Mouse (Mus musculus) frontal cortex, postnatal 10 days (tissue): ENCODE measurements around the gene Zfp217.
"Not testable (repeated sequence)": the region's sequence is repeated elsewhere in the genome, so short reads cannot be mapped to it uniquely, and the experiment has no call there.

Experiments used
- DNase-seq, 2 experiments: peaks; one replicate each; pipeline ENCODE4 v3.0.0; 2022; ENCODE audit warnings: low spot score in 2 of 2, mixed read lengths in 1 of 2

The Zfp217 gene

DNA sequence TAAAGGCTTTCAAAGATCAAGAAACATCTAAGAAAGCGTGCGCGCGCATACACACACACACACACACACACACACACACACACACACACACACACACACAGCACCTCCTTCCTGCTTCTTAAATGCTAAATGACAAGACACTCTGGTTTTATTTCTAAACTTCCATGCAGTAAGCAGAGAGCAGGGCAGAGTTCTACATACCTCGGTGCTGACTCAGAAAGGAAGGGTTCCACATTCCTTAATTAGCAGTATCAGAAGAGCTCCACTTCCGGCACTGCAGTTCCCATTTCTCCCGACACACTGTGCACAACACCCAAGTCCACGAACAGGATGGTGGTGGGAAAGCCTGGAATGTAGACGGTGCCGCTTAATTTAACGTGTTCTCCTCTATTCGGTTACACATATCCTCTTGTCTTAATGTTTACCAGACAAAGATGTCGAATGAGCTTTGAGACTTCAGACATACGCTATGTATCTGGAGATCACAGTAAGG is at the start of gene Zfp217:
Gene Zfp217 (minus strand): TSS at position 443 of the 493 bp plus-strand sequence.
- DNase-seq: no peak

- DNase-seq: no peak
These were observed 47.7 kb upstream of the Zfp217 start for GRCm38 (mm10) chr2:170195542-170196089.

DNA sequence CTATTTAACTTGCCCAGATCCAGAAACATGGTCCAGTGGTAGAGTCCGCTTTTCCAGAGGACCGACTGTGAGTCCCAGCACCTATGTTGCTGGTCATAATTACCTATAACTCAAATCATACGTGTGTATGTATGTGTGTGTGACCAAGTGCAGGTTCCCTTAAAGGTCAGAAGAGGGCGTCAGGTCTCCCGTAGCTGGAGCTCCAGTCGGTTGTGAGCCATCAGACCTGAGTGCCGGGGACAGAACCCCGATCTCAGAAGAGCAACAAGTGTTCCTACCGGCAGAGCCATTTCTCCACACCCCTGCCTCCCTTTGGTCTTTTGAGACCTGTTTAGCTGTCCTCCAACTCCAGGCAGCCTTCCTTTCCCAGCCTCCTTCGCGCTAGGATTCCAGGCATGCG is 46.9 kb upstream of the Zfp217 start:
- no peak for DNase-seq

GRCm38 (mm10) chr2:170193850-170194249 is 45.9 kb upstream of the Zfp217 start:
- no peak for DNase-seq

GRCm38 (mm10) chr2:170193211-170193610 is 45.3 kb upstream of the Zfp217 start:
- DNase-seq: no peak

DNA sequence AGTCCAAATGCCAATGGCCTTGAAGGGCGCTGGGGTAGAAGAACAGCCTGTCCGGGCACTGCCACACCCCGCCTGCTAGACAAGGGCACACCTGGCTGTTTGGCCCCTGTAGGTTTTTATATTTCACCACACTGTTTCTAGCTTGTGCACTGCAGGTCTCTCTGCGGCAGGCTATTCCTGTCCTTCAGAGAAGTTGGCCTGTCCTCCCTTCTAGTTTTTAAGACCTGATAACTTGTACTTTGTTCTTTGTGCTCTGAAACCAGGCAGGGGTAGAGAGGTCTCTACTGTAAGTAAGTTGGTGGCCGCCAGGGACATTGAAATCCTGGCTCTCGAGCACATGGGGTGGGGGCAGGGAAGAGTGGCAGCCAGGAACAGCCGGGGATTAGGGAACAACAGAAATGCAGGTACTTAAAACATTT is 44.8 kb upstream of the Zfp217 start:
- no peak for DNase-seq

DNA sequence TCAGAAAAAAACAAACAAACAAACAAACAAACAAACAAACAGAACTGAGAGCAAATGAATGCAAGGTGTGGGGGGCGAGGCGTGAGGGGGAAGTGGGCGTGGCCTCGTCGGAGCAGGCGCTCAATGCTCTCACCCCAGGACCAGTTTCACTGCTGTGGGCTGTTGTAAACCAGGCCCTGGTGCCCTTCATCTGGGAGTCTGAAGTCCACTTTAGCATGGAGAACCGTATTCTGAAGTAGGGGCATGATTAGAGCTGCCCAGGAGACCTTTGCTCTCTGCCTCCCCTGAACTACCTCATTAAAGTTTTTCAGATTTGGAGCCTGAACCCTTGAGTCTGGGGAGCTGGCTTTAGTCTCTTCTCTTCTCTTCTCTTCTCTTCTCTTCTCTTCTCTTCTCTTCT is 40.8 kb upstream of the Zfp217 start:
- no peak for DNase-seq

DNA sequence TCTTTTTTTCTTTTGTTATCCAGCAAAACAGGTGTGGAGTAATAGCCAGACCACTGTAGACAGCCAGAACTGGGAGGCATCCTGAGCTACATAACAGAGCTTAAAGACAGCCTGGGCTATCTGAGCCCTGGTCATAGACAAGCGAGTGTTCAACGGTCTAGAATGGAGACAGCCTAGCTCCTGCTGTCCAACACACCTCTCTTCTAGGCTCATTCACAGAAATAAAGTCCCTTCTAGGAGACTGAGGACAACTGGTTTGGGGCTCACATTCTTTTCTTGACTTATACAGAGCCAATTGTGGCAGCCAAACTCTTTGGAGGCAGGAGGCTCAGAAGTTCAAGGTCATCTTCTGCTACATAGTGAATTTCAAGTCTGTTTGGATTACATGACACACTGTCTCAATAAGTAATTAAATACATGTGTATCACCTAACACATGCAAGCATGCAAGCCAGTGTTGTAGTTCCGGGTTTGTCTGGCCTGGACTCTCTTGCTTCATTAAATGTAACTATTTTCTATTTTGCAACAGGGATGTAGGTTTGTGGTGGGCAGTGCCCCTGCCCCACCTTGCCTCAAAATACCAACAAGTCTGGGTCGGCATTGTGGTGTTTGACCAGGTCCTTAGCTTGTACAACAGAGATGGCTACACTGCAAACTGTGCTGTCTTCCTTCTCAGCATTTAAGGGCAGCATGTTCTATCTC is 37.4 kb upstream of the Zfp217 start:
- DNase-seq: no peak

DNA sequence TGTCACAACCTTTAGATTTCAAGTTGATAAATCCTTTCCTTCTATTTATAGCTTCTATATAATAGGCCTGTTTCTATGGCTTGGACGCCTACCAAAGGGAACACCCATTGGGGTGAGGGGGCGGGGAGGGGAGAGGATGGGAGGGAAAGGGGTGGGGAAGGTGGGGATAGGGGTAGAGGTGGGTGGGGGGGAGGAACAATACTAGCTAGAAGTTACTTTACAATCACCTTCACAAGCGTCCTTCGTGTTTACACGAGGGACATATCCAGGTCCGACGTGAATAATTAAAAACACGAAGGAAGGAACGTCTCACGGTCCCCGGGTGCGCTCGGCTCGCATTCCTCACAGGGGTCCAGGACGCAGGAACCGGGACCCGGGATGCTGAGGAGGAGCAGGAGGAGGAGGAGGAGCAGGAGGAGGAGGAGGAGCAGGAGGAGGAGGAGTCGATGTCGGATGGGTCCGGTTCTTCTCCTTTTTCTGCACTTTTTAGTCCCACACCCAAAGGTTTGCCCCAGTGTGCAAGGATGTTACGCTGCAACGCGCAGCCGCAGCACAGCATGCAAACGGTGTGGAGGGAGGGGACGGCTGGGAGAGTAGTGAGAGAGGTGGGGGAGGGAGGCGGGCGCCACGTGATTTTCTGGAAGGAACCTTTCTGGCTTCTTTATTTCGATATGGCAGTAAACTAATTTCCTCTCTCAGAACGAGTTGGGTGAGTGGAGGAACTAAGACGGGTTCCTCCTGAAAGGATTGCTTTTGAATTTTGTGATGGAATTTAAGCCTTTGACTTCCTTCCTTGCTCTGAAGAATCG is 36.5 kb upstream of the Zfp217 start:
- peak; percentile 26 to 58 for DNase-seq

DNA sequence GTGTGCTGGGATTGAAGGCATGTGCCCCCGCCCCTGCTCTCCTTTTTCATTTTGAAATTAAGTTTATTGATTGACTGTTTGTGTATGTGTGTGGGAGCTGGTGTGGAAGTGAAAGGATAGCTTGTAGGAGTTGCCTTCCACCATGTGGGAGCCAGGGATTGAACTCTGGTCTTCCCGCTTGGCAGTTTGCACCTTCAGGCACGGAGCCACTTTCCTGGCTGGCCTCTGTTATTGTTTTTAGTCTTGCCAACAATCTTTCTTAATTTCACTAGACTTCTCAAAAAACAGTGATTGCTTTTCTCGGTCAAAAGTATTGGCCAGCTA is 35.9 kb upstream of the Zfp217 start:
- DNase-seq: no peak

GRCm38 (mm10) chr2:170181862-170182261 is 34.0 kb upstream of the Zfp217 start:
- no peak for DNase-seq

- not testable (repeated sequence) for DNase-seq
These were observed 32.9 kb upstream of the Zfp217 start for GRCm38 (mm10) chr2:170180769-170181168.

DNA sequence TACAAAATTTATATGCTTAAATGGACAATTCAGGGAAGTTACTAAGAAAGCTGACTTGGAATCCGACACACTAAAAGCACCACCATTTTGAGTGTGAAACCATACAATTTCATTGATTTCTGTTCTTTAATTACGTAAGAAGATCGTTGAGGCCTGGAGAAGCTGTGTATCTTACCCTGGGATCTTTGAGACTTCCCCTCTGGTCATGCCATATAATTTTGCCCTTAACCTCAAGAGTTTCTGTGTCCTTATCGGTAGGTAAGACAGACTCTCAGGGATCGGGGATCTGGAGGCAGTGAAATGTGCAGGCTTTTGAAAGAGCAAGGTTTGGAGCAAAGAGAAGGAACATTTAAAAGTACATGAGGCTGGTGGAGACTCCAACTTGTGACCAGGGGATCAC is 31.4 kb upstream of the Zfp217 start:
- no peak for DNase-seq

DNA sequence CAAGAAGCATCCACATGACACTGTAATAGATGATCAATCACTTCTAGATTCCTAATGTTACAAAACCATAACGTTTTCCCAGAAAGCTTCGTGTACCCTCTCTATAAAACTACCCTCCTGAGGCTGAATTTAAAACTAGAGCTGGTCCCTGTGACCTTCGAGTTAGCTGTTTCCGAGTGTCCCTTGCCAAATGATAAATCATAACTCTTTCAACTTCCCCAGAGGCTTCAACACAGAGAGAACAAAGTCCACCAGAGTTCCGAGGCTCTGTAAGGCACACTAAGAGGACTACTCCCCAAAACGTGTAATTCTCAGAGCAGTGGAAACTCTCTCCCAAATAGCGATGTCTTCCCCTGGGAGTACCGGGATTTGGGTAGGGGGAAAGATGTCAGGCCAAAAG is 29.4 kb upstream of the Zfp217 start:
- DNase-seq: no peak

DNA sequence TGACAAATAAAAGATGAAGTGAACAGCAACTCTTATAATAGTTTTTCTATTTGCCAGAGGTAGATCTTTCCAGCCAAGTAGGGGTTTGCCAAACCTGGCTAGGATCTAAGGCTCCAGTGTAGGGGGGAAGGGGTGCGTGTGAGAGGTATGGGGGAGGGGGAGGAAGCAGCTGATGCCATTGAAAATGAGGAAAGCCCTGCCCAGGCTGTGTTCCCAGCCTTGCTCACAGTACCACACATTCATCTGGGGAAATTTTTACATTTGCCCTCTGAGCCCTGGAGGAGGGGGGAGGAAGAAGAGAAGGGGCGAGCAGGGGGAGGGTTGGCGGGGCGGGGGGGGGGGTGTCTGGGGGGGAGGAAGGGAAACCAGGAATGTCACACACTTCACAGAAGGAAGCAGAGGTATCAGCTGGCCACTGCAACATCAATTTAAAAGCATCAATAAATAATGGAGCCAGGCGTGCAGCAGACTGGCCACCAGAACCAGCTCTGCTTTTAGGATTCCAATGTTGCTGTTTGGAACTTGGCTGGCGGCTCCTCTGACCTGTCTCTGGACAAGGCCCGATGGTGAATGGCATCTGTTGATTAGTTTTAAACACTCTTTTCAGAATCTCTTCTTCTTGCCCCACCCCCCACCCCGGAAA is 28.5 kb upstream of the Zfp217 start:
- DNase-seq: no peak

- DNase-seq: no peak
These were observed 27.8 kb upstream of the Zfp217 start for GRCm38 (mm10) chr2:170175661-170176150.

- no peak for DNase-seq
These were observed 27.3 kb upstream of the Zfp217 start for GRCm38 (mm10) chr2:170175190-170175589.

GRCm38 (mm10) chr2:170169062-170169461 is 21.2 kb upstream of the Zfp217 start:
- DNase-seq: no peak

DNA sequence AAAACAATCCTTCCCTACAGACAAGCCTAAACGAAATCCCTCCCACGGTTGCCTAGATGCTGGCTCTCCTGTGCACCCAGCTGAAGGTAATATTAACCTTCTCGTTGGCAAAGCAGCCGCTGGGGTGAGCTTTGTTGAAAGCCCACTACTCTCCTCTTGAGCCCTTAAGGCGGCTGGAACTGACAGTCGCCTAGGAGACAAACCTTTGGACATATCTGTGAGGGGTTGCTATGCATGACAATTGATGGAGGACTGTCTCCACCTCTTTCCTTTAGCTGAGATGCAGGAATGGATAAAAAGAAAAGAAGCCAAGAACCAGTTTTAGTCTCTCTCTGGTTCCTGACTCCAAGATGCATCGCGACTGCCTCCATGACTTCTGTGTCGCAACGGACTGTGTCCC is 17.7 kb upstream of the Zfp217 start:
- DNase-seq: no peak

DNA sequence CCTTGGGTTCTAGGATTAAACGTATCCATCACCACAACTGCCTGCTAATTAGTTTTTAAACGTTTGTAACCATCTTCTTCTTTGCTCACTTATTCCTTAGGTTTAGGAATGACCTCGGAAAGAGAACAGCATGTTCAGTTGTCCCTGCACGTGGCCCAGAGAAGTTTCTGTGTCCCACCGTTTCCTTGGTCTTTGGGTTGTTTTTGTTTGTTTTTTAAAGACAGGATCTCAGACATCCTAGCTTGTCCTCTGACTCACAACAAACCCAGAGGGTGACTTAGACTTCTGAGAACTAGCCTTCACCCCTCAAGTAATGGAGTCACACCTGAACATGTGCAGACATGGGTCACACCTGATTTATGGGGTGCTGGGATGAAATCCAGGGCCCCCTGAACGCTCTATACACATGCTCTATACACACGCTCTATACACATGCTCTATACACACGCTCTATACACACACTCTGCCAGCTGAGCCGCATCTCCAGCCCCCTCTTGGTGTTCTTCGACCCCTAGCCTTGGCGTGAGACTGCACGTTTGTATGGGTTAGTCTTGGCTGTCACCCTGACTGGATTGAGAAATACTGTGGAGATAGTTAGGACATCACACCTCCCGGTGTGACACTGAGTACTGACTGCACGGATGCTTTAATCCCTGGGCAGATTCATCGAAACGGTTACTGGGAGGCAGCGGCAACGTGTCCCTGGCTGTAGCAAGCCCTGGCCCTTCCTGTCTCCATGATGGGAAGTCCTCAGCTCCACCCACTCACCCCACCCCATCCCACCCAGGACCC is 16.0 kb upstream of the Zfp217 start:
- DNase-seq: no peak

GRCm38 (mm10) chr2:170159795-170160568 is 12.1 kb upstream of the Zfp217 start:
- DNase-seq: no peak
